Mouse (Mus musculus) liver, adult 2 months (tissue): ENCODE results near the gene Rpap2. TPM values are rescaled to one million over a fixed set of nuclear protein-coding genes. Genes with fewer than 3 reads are reported as not detected.

Experiments used
- DNase-seq: peaks from one replicate; pipeline ENCODE4 v3.0.0-alpha.2; 2011; ENCODE audit warnings: low read depth, low spot score; ENCODE audit errors: extremely low read depth
- H3K27ac ChIP-seq: fragments of 200-500 bp; replicated peaks from 2 replicates; pipeline ENCODE4 v1.5.1; 2012; ENCODE audit warnings: low read depth, mild to moderate bottlenecking, control low read depth, inconsistent platforms, low read length; ENCODE audit not compliant: insufficient read depth
- H3K27me3 ChIP-seq: fragments of 200-500 bp; 2 replicates; pipeline ENCODE4 v1.6.1; 2012; ENCODE audit warnings: mild to moderate bottlenecking, moderate library complexity, low read length, inconsistent platforms; ENCODE audit not compliant: control insufficient read depth, insufficient read depth
- H3K36me3 ChIP-seq: fragments of 200-500 bp; 2 replicates; pipeline ENCODE4 v1.6.1; 2012; ENCODE audit warnings: low read length, inconsistent platforms; ENCODE audit not compliant: control insufficient read depth, insufficient read depth
- H3K4me1 ChIP-seq: fragments of 200-500 bp; 2 replicates; pipeline ENCODE4 v1.6.1; 2011; ENCODE audit warnings: low read length; ENCODE audit not compliant: control insufficient read depth, insufficient read depth
- H3K4me3 ChIP-seq: fragments of 200-500 bp; 2 replicates; pipeline ENCODE4 v1.5.1; 2011; ENCODE audit warnings: low read depth, mild to moderate bottlenecking, control low read depth, low read length, moderate library complexity; ENCODE audit not compliant: insufficient read depth
- H3K79me2 ChIP-seq: fragments of 200-500 bp; 2 replicates; pipeline ENCODE4 v1.6.1; 2012; ENCODE audit warnings: inconsistent platforms, mild to moderate bottlenecking, low read length, moderate library complexity; ENCODE audit not compliant: control insufficient read depth, insufficient read depth
- H3K9ac ChIP-seq: fragments of 200-500 bp; 2 replicates; pipeline ENCODE4 v1.6.1; 2012; ENCODE audit warnings: low read depth, mild to moderate bottlenecking, control low read depth, inconsistent platforms, low read length
- CTCF ChIP-seq: fragments of 200-500 bp; IDR thresholded peaks from 2 replicates; pipeline ENCODE4 v1.5.1; 2011; ENCODE audit warnings: low read depth, low read length, control low read depth
- POLR2A ChIP-seq: fragments of 200-500 bp; IDR thresholded peaks from 2 replicates; pipeline ENCODE4 v1.6.1; 2011; ENCODE audit warnings: low read length, control low read depth; ENCODE audit not compliant: insufficient read depth; ENCODE audit errors: extremely low read depth
- WGBS: fragments of 180-500 bp; shearing (Covaris S2); methylation state at CpG from one replicate; pipeline ENCODE4 v1.1.7; 2018; 5-methylcytosine and 5-hydroxymethylcytosine counted together
- polyA plus RNA-seq: library from polyadenylated mRNA; depleted of rRNA; stranded (reverse); fragments of >200 nt; gene quantifications from 2 replicates; pipeline ENCODE4 v1.2.3, GENCODE M21; 2012
- total RNA-seq: library from RNA; depleted of rRNA; stranded (reverse); fragments of >200 nt; gene quantifications from 2 replicates; pipeline ENCODE4 v1.2.3, GENCODE M21; 2014

Gene Rpap2
- total and polyA plus RNA-seq, 2 experiments, result 2.6 to 11.6 TPM

DNA sequence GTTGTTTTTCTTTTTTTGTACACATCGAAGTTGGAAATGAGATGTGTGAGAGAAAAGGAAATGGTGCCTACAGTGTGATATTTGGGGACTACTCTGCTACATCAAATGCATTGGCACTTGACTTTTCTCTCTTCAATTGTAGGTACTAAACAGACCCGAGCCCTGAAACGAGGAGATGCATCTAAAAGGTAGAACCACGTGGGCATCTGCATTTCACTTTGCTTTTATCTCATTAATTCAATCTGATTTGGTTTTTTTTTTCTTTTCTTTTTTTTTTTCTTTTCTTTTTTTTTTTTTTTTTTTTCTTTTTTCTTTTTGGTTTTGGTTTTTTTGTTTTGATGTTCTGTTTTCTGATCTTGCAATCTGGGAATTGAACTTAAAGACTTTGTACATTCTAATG is 1.2 kb downstream of the Rpap2 start:
- no peak for TF ChIP-seq POLR2A
- no peak for TF ChIP-seq CTCF
- H3K4me3 ChIP-seq, result no peak overlapping the region
- H3K27me3 ChIP-seq, result no peaks in the 10 kb centered on the region
- H3K9ac ChIP-seq, result no peak overlapping the region
- H3K79me2 ChIP-seq, result no peaks in the 10 kb centered on the region
- H3K27ac ChIP-seq, result no peak overlapping the region
- DNase-seq, result no peak
- 34% methylated on average over 4 of the region's 4 CpGs for WGBS
- no peaks in the 10 kb centered on the region for H3K4me1 ChIP-seq
- H3K36me3 ChIP-seq, result peaks cover 16% of the 10 kb centered on the region

GRCm38 (mm10) chr5:107611224-107611623 is 14.1 kb downstream of the Rpap2 start:
- Histone ChIP-seq H3K27me3 (no peaks in the 10 kb centered on the region), H3K4me3 (no peak overlapping the region), H3K79me2 (no peaks in the 10 kb centered on the region), H3K36me3 (peaks cover 25% of the 10 kb centered on the region), H3K4me1 (no peaks in the 10 kb centered on the region), H3K9ac (no peak overlapping the region), H3K27ac (no peak overlapping the region)
- TF ChIP-seq POLR2A (no peak), CTCF (peak; percentile 62)
- WGBS, result 6% methylated on average over 2 of the region's 2 CpGs
- peak; percentile 34 for DNase-seq

GRCm38 (mm10) chr5:107617986-107618385 is 20.8 kb downstream of the Rpap2 start:
- TF ChIP-seq POLR2A, result no peak
- TF ChIP-seq CTCF, result no peak
- H3K4me3 ChIP-seq, result no peak overlapping the region
- no peaks in the 10 kb centered on the region for H3K4me1 ChIP-seq
- DNase-seq, result no peak
- no peaks in the 10 kb centered on the region for H3K79me2 ChIP-seq
- peaks cover 46% of the 10 kb centered on the region for H3K36me3 ChIP-seq
- no peak overlapping the region for H3K27ac ChIP-seq
- 84% methylated on average over 6 of the region's 6 CpGs for WGBS
- H3K27me3 ChIP-seq, result no peaks in the 10 kb centered on the region
- no peak overlapping the region for H3K9ac ChIP-seq

DNA sequence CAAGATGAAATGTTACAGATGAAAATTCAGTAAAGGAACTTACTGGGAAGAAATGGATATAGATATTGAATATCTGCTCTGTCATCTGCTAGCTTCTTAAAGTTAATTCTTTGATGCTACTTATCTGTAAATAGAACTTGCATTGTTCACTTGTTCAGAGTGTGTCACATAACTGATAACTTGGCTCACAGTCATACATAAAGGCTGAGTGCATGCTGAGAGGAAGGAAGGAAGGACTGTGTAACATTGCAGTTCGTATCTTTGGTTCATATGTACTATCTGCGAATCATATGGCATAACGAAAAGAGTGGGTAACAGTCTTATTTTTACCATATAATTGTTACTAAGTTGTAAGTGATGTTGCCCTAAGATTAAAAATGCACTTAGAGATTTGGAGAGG is 24.2 kb downstream of the Rpap2 start:
- H3K9ac ChIP-seq, result no peak overlapping the region
- DNase-seq, result no peak
- 91% methylated on average over 3 of the region's 3 CpGs for WGBS
- H3K4me1 ChIP-seq, result no peaks in the 10 kb centered on the region
- H3K79me2 ChIP-seq, result no peaks in the 10 kb centered on the region
- no peak overlapping the region for H3K4me3 ChIP-seq
- no peak for TF ChIP-seq CTCF
- no peak for TF ChIP-seq POLR2A
- no peak overlapping the region for H3K27ac ChIP-seq
- peaks cover 43% of the 10 kb centered on the region for H3K36me3 ChIP-seq
- no peaks in the 10 kb centered on the region for H3K27me3 ChIP-seq

DNA sequence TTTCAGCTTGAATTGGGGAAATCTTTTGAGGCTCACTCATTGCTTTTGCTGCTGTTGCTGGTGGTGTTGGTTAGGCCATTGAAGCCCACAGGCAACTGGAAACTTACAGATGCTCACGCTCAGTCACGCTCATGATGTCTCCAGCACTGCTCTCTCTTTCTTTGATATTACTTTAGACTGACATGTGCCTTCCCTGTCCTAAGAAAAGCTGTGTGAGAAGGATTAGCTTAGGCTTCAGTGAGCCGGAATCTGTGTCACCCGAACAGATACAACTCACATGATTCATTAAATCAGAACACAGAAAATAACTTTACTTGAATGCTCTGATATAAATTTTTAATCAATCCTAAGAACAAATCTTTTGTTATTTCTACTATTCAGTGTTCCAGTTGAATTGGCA is 36.5 kb downstream of the Rpap2 start:
- no peak overlapping the region for H3K27ac ChIP-seq
- 97% methylated on average over 4 of the region's 4 CpGs for WGBS
- no peak overlapping the region for H3K4me3 ChIP-seq
- no peaks in the 10 kb centered on the region for H3K27me3 ChIP-seq
- no peaks in the 10 kb centered on the region for H3K4me1 ChIP-seq
- no peak for TF ChIP-seq POLR2A
- TF ChIP-seq CTCF, result no peak
- H3K79me2 ChIP-seq, result no peaks in the 10 kb centered on the region
- no peak overlapping the region for H3K9ac ChIP-seq
- peaks cover 23% of the 10 kb centered on the region for H3K36me3 ChIP-seq
- DNase-seq, result no peak

DNA sequence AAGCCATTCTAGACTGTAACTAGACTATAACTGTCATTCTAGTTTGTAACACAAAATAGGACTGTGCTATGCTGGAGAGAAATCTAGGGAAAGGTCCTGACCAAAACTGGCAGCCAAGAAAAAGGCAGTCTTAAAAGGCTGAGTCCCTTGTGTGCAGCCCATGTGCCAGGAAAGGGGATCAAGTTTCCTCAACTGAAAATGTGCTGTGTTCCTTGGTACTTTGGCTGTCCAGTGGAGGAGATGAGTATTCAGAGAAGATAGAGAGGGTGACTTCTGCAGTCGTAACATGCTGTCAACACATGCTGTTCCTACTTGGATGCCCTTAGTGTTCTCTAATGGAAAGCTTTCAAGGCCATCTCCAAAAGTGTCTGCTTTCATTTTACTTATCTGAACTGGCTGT is 39.9 kb downstream of the Rpap2 start:
- peak; percentile 21 for DNase-seq
- H3K36me3 ChIP-seq, result peaks cover 14% of the 10 kb centered on the region
- TF ChIP-seq CTCF, result no peak
- no peak for TF ChIP-seq POLR2A
- 74% methylated on average over 1 of the region's 1 CpGs for WGBS
- H3K4me3 ChIP-seq, result no peak overlapping the region
- no peaks in the 10 kb centered on the region for H3K4me1 ChIP-seq
- no peaks in the 10 kb centered on the region for H3K27me3 ChIP-seq
- no peak overlapping the region for H3K9ac ChIP-seq
- no peaks in the 10 kb centered on the region for H3K79me2 ChIP-seq
- H3K27ac ChIP-seq, result no peak overlapping the region
